Mouse (Mus musculus): ENCODE data around the gene Eif2ak4. TPM values are rescaled to one million over a fixed set of nuclear protein-coding genes. Genes with fewer than 3 reads are reported as not detected.
A peak's percentile ranks its signal among the peaks of the same experiment; 100 is the strongest.

Eif2ak4 gene
- polyA plus RNA-seq, 1 experiment from 2014 or later: 10.2 TPM

GRCm38 (mm10) chr2:118478833-118479549 is 90.6 kb downstream of the Eif2ak4 start:
- Histone ChIP-seq H3K27ac (peak overlapping the region; percentile 75), H3K36me3 (peaks cover 11% of the 10 kb centered on the region; the same call in 1 of the 2 replicates), H3K9ac (peak overlapping the region; percentile 85), H3K4me3 (replicated peaks) (peak overlapping the region; percentile 84), H3K9me3 (no peaks in the 10 kb centered on the region), H3K27me3 (replicated peaks) (no peaks in the 10 kb centered on the region), H3K4me2 (replicated peaks) (peak overlapping the region; percentile 81), H3K4me1 (replicated peaks) (peaks cover 11% of the 10 kb centered on the region)
- ATAC-seq: no peak; the same call in 1 of the 2 replicates
- WGBS: 1% methylated on average over 52 of the region's 52 CpGs

DNA sequence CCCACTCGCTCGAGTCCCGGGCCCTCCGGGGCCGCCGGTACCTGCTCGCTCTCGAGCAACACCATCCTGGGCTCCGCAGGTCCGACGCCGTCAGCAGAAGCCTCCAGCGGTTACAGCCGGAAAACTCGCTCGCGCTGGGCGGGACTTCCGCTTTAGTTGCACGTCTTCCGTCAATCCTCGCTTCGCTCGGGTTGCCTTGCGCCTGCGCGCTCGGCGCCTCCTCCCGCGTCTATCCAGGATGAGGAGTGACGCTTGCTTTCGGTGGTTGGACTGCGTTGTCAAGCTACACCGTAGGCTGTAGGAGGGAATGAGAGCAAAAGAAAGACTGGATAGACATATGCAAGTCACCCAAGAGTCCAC is 91.1 kb downstream of the Eif2ak4 start, which contains the start of gene Srp14:
Gene Srp14, minus strand, starts transcription at position 162 of the 360 bp plus-strand sequence.
- Histone ChIP-seq H3K4me2 (replicated peaks) (peak within 1 kb of the TSS; percentile 81), H3K4me1 (replicated peaks) (peaks cover 11% of the 10 kb centered on the region), H3K9me3 (no peaks in the 10 kb centered on the region), H3K36me3 (peaks cover 9% of the 10 kb centered on the region; the same call in 1 of the 2 replicates), H3K4me3 (replicated peaks) (peak within 1 kb of the TSS; percentile 84), H3K27me3 (replicated peaks) (no peaks in the 10 kb centered on the region), H3K27ac (peak within 1 kb of the TSS; percentile 75), H3K9ac (peak within 1 kb of the TSS; percentile 85)
- WGBS: under 1% methylated on average over 35 of the region's 35 CpGs
- ATAC-seq: peak; percentile 97

DNA sequence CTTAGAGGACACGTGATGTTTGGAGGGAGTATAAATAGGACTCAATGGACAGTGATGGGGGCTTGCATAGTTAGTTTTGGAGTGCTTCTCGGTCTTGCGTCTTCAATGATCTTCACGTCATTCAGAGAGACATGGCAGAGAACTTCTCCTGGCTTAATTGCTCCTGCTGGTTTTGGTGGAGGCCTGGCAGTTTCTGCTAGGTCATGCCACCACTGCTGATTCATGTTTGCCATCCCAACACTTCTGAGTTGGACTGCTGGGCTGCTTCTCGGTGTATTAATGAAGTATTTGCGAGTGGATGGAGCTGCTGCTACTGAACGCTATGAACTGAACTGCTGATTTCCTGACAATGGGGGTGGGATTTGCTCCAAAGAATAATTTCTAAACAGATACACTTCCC is 92.5 kb downstream of the Eif2ak4 start:
- Histone ChIP-seq H3K4me3 (replicated peaks) (no peak overlapping the region), H3K4me1 (replicated peaks) (peaks cover 11% of the 10 kb centered on the region), H3K9me3 (no peaks in the 10 kb centered on the region), H3K27ac (no peak overlapping the region), H3K9ac (no peak overlapping the region), H3K36me3 (peaks cover 5% of the 10 kb centered on the region; the same call in 1 of the 2 replicates), H3K4me2 (replicated peaks) (no peak overlapping the region), H3K27me3 (replicated peaks) (no peaks in the 10 kb centered on the region)
- no peak for ATAC-seq
- 93% methylated on average over 7 of the region's 7 CpGs for WGBS

- ATAC-seq: no peak
- no peak overlapping the region for H3K4me3 ChIP-seq (replicated peaks)
- H3K9ac ChIP-seq: no peak overlapping the region
- no peaks in the 10 kb centered on the region for H3K9me3 ChIP-seq
- H3K4me2 ChIP-seq (replicated peaks): no peak overlapping the region
- peaks cover 9% of the 10 kb centered on the region for H3K4me1 ChIP-seq (replicated peaks)
- no peaks in the 10 kb centered on the region for H3K36me3 ChIP-seq
- H3K27ac ChIP-seq: no peak overlapping the region
- 83% methylated on average over 5 of the region's 5 CpGs for WGBS
- no peaks in the 10 kb centered on the region for H3K27me3 ChIP-seq (replicated peaks)
Observed at GRCm38 (mm10) chr2:118483032-118483431, 94.6 kb downstream of the Eif2ak4 start.

DNA sequence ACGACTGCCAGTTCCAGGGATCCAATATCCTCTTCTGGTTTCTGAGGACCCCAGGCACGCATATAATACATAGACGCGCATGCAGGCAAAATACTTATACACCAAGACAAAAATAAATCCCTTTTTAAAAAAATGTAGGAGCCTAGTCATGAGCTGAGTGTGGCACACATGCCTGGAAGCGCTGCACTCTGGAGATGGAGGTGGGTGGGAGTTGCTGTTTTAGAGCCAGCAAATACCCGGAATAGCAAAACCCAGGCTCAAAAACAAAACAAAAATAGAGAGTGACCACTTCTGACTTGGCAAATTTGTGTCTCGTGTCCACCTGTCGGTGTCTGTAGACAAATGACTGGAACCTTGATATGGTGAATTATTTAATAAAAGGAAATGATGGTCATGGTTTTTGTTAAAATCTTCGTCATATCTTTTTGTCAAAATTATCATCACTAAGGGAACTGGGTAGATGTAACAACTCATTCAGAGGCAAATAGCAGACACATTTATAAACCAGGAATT is 96.0 kb downstream of the Eif2ak4 start:
- no peaks in the 10 kb centered on the region for H3K27me3 ChIP-seq (replicated peaks)
- no peak overlapping the region for H3K4me3 ChIP-seq (replicated peaks)
- H3K27ac ChIP-seq: no peak overlapping the region
- no peaks in the 10 kb centered on the region for H3K36me3 ChIP-seq
- H3K9ac ChIP-seq: no peak overlapping the region
- 84% methylated on average over 9 of the region's 9 CpGs for WGBS
- ATAC-seq: no peak
- no peaks in the 10 kb centered on the region for H3K9me3 ChIP-seq
- no peak overlapping the region for H3K4me2 ChIP-seq (replicated peaks)
- H3K4me1 ChIP-seq (replicated peaks): no peaks in the 10 kb centered on the region; the same call in 1 of the 2 replicates

DNA sequence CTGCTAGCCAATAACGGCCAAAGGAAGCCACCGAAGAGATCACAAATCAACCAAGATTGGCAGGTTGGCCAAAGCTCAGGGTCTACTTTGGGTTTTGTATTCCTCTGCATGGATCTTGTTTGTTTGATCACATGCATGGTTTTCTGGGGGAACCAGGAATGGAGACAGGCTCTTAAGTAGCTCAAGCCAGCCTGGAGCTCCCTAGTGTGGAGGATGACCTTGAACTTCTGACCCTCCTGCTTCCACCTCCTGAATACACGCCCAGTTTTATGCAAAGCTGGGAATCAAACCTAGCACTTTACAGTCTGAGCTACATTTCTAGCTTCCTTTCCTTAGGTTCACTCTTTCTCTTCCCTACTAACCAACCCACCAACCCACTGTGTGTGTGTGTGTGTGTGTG is 97.0 kb downstream of the Eif2ak4 start:
- no peak overlapping the region for H3K27ac ChIP-seq
- H3K4me1 ChIP-seq (replicated peaks): peaks cover 6% of the 10 kb centered on the region
- WGBS: 76% methylated on average over 3 of the region's 3 CpGs
- H3K9me3 ChIP-seq: no peaks in the 10 kb centered on the region
- no peaks in the 10 kb centered on the region for H3K36me3 ChIP-seq
- H3K27me3 ChIP-seq (replicated peaks): no peaks in the 10 kb centered on the region
- H3K4me3 ChIP-seq (replicated peaks): no peak overlapping the region
- H3K4me2 ChIP-seq (replicated peaks): no peak overlapping the region
- H3K9ac ChIP-seq: no peak overlapping the region
- ATAC-seq: no peak

GRCm38 (mm10) chr2:118486933-118487332 is 98.5 kb downstream of the Eif2ak4 start:
- no peak overlapping the region for H3K27ac ChIP-seq
- H3K36me3 ChIP-seq: no peaks in the 10 kb centered on the region
- no peaks in the 10 kb centered on the region for H3K9me3 ChIP-seq
- WGBS: 15% methylated on average over 12 of the region's 12 CpGs
- H3K27me3 ChIP-seq (replicated peaks): no peaks in the 10 kb centered on the region
- no peak overlapping the region for H3K9ac ChIP-seq
- H3K4me3 ChIP-seq (replicated peaks): no peak overlapping the region
- H3K4me2 ChIP-seq (replicated peaks): peak overlapping the region; percentile 19; the same call in 1 of the 2 replicates
- H3K4me1 ChIP-seq (replicated peaks): peaks cover 19% of the 10 kb centered on the region
- ATAC-seq: peak; percentile 62; the same call in 1 of the 2 replicates

GRCm38 (mm10) chr2:118487806-118488205 is 99.4 kb downstream of the Eif2ak4 start:
- no peaks in the 10 kb centered on the region for H3K27me3 ChIP-seq (replicated peaks)
- peaks cover 20% of the 10 kb centered on the region for H3K4me1 ChIP-seq (replicated peaks)
- no peak overlapping the region for H3K27ac ChIP-seq
- H3K9me3 ChIP-seq: no peaks in the 10 kb centered on the region
- no peak overlapping the region for H3K4me2 ChIP-seq (replicated peaks)
- H3K4me3 ChIP-seq (replicated peaks): no peak overlapping the region
- H3K9ac ChIP-seq: no peak overlapping the region
- no peaks in the 10 kb centered on the region for H3K36me3 ChIP-seq
- 76% methylated on average over 3 of the region's 3 CpGs for WGBS
- no peak for ATAC-seq

DNA sequence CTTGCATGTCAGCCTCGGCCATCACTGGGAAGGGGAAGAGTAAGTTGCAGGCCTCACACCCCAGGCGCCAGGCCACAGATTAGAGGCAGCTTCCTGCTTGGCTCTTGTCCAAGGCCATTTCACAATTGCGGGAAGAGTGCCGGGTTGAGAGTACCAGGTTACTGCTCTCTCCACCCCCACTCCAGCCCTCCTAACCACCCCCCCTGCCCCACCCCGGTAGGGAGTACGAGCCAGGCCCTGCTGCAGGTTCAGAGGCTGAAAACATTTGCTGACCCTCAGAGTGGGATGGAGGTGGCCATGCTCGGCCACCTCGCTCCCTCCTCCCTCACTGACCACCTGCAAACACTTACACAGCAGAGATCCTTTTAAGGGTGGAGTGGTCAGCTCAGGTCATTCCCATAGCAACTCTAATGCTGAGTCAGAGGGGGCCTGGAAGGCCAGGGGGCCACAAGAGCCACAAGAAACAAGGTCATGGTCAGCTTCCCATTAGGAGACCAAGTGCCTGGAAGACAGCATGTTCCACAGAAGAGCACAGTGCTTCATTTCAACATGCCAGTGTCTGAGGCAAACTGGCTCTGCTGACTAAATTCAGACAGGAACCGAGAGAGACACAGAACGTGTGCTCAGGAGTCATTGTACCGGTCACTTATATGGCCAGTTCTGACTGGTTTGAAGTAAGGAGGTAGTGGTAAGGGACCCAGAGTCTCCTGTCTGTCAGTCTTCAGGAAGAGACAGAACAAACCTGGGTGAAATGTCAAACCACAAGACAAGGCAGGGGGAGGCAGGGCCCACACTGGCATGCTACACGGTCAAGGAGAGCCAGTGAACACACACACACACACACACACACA is 102.0 kb downstream of the Eif2ak4 start:
- Histone ChIP-seq H3K36me3 (no peaks in the 10 kb centered on the region), H3K4me3 (replicated peaks) (no peak overlapping the region), H3K4me2 (replicated peaks) (peak overlapping the region; percentile 20; the same call in 1 of the 2 replicates), H3K9me3 (no peaks in the 10 kb centered on the region), H3K27ac (peak overlapping the region; percentile 68), H3K9ac (no peak overlapping the region), H3K27me3 (replicated peaks) (no peaks in the 10 kb centered on the region), H3K4me1 (replicated peaks) (peaks cover 20% of the 10 kb centered on the region)
- WGBS: 30% methylated on average over 12 of the region's 12 CpGs
- ATAC-seq: peak; percentile 86

DNA sequence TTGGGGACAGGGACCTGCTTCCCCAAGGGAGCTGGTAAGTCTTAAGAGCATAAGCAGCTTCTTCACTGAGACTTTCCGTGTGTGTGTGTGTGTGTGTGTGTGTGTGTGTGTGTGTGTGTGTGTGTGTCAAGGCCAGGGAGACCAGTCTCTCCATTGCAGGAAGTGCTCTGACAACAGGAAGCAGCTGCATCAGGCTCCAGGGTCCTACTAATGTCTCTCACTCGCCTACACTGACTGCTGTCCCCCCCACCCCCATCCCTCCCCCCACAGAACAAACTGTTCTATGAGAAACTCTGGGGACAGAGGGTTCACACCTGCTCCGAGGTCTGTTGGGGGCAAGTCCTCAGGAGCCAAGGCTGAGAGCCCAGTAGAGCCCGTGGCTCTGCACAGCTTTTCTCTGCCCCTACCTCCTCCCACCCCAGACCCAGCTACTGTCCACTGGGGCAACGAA is 102.9 kb downstream of the Eif2ak4 start:
- Histone ChIP-seq H3K36me3 (no peaks in the 10 kb centered on the region), H3K9ac (no peak overlapping the region), H3K4me1 (replicated peaks) (peaks cover 20% of the 10 kb centered on the region), H3K9me3 (no peaks in the 10 kb centered on the region), H3K4me2 (replicated peaks) (no peak overlapping the region), H3K27ac (no peak overlapping the region), H3K4me3 (replicated peaks) (no peak overlapping the region), H3K27me3 (replicated peaks) (no peaks in the 10 kb centered on the region)
- 34% methylated on average over 5 of the region's 5 CpGs for WGBS
- ATAC-seq: peak; percentile 13; the same call in 1 of the 2 replicates

GRCm38 (mm10) chr2:118491741-118492395 is 103.5 kb downstream of the Eif2ak4 start:
- no peaks in the 10 kb centered on the region for H3K36me3 ChIP-seq
- WGBS: 80% methylated on average over 4 of the region's 4 CpGs
- no peaks in the 10 kb centered on the region for H3K27me3 ChIP-seq (replicated peaks)
- ATAC-seq: no peak
- H3K4me1 ChIP-seq (replicated peaks): peaks cover 20% of the 10 kb centered on the region
- no peak overlapping the region for H3K9ac ChIP-seq
- H3K4me2 ChIP-seq (replicated peaks): no peak overlapping the region
- no peak overlapping the region for H3K4me3 ChIP-seq (replicated peaks)
- H3K9me3 ChIP-seq: no peaks in the 10 kb centered on the region
- H3K27ac ChIP-seq: no peak overlapping the region

DNA sequence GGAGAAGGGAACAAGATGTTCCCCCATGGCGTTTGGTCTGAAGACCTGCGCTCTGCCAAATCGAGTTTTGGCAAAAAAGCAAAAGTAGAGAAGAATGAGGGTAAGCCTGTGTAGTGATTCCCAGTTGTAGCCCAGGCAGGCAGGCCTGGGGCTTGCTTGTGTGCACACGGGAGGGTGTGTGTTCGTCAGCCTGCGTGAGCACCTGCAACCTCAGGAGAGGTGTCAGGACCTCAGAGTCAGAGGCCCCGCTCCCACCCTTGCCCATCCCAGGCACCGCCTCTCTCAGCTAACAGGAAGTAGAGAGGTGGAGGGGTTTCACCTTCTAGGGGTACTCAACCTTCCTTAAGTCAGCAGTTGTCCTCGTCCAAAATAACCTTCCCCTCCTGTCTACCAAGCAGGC is 106.6 kb downstream of the Eif2ak4 start:
- H3K9me3 ChIP-seq: no peaks in the 10 kb centered on the region
- H3K9ac ChIP-seq: no peak overlapping the region
- H3K4me3 ChIP-seq (replicated peaks): no peak overlapping the region
- no peak for ATAC-seq
- no peaks in the 10 kb centered on the region for H3K36me3 ChIP-seq
- no peak overlapping the region for H3K27ac ChIP-seq
- no peaks in the 10 kb centered on the region for H3K27me3 ChIP-seq (replicated peaks)
- peaks cover 25% of the 10 kb centered on the region for H3K4me1 ChIP-seq (replicated peaks)
- 74% methylated on average over 9 of the region's 9 CpGs for WGBS
- H3K4me2 ChIP-seq (replicated peaks): no peak overlapping the region
